Mouse (Mus musculus) left cerebral cortex, adult 18-20 months (tissue): ENCODE results near the gene B430306N03Rik. TPM values are rescaled to one million over a fixed set of nuclear protein-coding genes. Genes with fewer than 3 reads are reported as not detected.
"Not testable (repeated sequence)": the region's sequence is repeated elsewhere in the genome, so short reads cannot be mapped to it uniquely, and the experiment has no call there.

ENCODE experiments used
- DNase-seq, 2 experiments: peaks; one replicate each; pipeline ENCODE4 v3.0.0; 2021 to 2022; ENCODE audit warnings: low spot score in 2 of 2, mixed read lengths in 1 of 2
- total RNA-seq, 2 experiments: library from RNA; stranded (reverse); gene quantifications; 2 replicates each; pipeline ENCODE4 v1.2.3; 2021

B430306N03Rik gene
- total RNA-seq, 2 experiments from 2014 or later = 0.09 to 0.12 TPM

DNA sequence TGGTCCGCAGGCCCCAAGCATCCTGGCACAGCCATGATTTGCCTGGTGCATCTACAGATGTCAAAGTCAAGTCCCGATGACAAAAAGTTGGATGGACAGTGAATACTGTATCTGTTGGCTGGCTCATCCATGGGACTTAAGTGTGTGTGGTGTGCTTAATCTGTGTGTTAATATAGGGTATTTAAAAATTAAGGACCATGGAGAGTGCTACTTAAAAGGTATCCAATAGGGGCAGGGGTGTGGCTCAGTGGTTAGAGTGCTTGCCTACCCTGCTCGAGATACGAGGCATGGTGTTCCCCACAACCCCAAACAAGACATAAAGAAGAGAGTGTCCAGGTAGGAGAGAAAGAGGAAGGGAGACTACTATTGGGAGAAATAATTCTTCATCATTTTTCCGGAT, 14.1 kb upstream of the B430306N03Rik start:
- DNase-seq = no peak

GRCm38 (mm10) chr17:48312124-48312523, 3.8 kb upstream of the B430306N03Rik start:
- DNase-seq = no peak

DNA sequence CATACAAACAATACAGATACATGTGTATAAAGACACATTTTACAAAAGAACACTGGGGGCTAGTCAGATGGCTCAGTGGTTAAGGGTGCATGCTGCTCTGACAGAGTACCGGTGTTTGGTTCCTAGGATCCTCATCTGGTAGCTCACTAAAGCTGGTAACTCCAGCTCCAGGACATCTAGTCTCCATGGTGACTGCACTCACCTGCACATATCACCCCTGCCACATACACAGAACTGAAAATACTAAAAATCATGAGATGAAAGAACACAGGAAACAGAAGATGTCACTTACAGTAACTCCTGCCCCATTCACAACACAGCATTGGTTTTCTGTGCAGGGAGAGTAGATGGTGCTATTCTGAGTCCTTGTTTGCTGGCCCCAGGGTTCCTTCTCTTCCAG, 2.7 kb downstream of the B430306N03Rik start:
- DNase-seq = no peak

DNA sequence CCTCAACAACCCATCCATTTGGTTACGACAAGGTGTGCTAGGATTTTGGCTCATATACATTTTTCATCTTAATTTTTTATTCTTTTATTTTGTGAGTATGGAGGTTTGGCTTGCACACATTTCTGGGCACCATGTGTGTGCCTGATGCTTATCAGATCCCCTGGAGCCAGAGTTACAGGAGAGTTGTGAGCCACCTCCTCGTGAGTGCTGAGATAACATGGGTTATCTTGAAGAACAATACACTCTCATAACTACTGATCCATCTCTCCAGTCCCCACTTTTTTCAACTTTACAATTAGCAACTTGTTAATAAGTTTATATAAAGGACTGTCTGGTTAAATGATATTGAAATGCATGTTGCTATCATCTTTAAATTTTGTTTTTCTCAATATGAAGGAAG, 5.3 kb downstream of the B430306N03Rik start:
- DNase-seq = no peak

DNA sequence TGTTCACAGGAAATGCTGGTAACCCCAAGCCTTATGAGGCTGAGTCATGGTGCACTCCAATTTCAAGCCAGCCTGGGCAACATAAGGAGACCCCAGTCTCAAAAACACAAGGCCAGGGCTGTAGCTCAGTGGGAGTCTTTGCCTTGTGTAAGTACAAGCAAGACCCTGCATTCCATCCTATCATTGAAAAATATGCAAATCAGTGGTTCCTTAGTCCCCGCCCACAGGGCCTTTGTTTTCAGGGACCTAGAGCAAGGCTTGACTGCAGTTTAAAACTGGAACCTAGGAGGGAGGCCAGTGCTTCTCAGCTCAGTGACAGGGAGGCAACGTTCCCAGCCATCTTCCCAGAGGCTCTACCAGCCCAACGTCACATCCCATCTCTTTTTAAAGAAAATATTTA, 7.3 kb downstream of the B430306N03Rik start:
- DNase-seq = no peak

DNA sequence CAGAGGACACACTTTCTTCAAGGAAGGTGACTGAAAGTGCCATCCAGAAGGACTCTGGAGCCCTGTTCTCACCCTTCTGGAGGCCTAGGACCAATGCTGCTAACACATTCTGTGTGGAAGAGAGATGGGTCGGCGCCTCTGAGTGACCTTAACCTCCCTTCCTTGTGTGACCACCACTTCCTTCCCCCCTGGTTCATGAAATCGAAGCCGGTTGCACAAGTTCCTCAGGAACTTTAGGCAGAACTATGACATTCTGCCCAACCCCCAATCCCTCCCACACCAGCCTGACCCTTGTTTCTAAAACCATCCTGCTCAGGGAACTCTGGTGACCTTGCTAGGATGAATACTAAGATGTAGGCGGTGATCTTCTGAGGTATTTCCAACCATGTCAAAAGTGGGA, 8.3 kb downstream of the B430306N03Rik start:
- no peak for DNase-seq

DNA sequence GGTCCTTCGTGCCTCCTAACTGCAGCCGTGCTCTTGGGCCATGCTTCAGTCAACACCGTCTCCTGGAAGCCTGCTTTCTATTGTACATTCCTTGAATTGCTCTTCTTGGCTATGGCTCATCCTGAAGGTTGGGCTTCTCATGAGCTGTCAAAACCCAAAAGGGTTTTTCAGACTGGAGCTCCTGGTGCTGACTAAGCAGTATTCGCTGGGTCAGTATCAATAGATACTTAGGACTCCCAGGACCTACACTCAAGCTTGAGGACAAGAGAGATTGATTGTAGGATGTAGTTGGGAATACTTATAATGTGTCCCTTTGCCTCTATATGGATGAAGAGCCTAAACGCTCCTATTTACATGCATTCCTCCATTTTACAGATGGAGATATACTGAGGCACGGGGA, 9.2 kb downstream of the B430306N03Rik start:
- DNase-seq = no peak

DNA sequence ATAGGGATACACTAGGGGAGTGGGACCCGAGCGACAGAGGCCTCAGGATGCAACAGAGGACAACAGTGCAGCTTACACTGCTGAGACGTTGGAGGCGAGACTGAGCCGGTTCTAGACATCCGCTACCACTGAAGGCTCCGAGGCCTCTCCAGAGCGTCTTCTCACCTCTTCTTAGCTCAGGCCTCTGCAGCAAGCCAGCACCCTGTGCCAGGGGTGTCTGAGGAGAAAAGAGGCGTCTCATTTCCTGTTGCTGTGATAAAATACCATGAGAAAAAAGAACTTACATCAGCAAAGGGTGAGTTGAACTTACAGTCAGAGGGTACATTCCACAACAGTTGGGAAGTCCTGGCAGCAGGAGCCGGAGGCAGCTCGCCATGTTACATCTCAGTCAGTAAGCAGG, 9.7 kb downstream of the B430306N03Rik start:
- DNase-seq = no peak

DNA sequence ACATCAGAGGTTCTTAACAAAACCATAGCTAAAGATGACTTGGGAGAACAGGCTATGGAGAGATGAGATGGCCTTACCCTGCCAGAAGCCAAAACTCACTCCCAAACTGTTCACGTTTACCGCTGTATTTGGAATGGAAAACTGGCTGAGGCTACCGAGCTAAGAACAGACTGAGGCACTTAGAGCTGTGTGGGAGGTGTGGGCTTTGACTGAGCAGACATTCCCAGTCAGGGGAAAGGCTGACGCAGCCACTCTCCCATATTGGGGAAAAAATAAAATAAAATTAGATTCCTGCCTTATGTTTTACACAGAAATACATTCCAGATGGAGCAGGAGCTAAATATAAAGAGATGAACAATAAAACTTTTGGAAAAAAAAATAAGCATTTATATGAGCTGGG, 10.7 kb downstream of the B430306N03Rik start:
- DNase-seq = peak; percentile 70 to 85

DNA sequence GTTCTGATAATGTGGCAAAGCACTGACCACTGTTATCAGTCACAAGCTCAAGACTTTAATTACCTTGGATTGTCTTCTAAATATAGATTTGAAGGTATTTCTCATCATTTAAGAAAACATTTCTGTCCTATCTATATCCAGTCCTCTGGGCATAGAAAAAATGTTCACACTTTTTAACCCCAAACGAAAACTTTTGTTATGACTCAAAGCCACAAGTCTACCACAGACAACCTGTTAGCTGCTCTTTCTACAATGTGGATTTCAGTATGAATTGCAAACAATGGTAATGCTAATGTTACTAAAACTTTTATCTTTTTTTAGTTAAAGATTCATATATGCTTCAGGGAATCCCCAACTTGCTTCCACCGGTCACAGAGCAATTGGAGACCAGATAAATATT, 16.6 kb downstream of the B430306N03Rik start:
- no peak for DNase-seq

GRCm38 (mm10) chr17:48334186-48334585, 18.2 kb downstream of the B430306N03Rik start:
- DNase-seq = no peak

DNA sequence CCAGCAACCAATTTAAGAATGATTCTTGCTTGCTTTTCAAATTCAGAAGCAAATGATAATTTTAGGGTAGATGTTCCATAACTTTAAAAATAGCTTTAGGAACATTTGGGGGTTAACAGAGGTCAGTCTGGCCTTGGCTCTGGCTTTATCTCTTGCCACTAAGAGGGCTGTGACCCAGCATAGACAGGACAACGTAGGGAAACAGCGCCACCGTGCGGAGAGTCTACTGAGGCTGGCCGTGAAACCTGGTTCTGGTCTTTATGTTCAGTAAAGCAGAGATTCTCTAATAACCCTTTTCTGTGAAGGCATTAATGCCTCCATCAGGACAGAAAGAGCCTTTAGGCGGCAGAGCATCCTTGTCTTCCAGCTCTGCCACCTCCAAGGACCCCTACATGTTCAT, 20.9 kb downstream of the B430306N03Rik start:
- DNase-seq = peak; percentile 81 to 92

DNA sequence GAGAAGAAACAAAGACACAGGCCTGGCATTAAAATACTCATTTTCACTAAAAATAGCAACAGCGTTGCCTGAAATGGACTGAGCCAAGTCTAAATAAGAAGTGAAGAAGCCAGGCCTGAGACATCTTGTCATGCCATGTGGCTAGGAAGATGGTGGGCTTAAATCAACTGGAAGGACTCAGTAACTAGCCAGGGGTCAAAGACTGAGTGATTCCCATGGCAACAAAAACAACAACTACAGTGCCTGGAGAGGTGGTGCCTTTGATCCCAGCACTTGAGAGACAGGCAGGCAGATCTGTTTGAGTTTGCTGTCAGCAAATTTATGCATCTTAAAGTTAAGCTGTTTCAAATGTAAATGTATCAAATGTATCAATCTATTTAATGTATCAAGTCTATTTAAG, 24.3 kb downstream of the B430306N03Rik start:
- DNase-seq = no peak

GRCm38 (mm10) chr17:48341947-48342346, 26.0 kb downstream of the B430306N03Rik start:
- DNase-seq = peak in 1 of 2 experiments; percentile 12

DNA sequence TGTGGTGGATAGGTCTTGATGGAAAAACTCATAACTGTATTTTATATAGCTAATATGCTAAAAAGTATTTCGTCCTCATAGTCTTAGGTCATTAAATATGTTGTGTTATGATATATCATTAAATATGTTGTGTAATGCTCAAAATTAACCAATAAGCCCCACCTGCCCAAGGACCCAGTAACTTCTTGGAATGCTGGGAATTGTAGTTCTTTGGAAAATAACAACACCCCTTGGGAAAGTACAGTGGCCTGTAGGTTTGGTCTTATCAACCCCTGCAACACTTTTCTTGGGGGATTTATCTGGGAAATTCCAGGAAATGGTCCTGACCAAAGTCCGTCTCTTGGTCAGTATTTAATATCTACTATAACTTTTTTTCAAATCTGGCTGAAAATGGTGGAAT, 27.1 kb downstream of the B430306N03Rik start:
- DNase-seq = no peak

DNA sequence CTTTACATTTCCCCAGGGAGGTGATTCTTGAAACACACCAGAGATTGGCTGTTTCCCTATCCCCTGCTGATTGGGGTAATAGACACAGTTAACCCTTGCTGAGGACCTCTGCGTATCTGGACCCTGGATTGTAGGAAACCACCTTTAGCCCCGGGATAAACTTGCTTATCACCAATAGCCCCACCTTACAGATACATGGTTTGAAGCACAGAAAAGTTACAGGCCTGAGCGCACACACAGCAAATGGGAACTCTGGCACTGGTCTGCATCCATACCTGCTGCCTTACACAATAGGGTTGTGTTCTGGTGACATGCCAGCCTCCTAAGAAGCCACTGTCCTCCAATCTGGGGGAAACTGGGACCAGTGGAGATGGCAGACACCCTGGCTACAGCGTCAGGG, 29.9 kb downstream of the B430306N03Rik start:
- DNase-seq = no peak

GRCm38 (mm10) chr17:48346231-48346630, 30.3 kb downstream of the B430306N03Rik start, which contains the start of gene Trem2:
Trem2 (plus strand) TSS chr17:48346401.
- no peak for DNase-seq

GRCm38 (mm10) chr17:48346834-48347233, 30.9 kb downstream of the B430306N03Rik start:
- DNase-seq = peak; percentile 23 to 27

DNA sequence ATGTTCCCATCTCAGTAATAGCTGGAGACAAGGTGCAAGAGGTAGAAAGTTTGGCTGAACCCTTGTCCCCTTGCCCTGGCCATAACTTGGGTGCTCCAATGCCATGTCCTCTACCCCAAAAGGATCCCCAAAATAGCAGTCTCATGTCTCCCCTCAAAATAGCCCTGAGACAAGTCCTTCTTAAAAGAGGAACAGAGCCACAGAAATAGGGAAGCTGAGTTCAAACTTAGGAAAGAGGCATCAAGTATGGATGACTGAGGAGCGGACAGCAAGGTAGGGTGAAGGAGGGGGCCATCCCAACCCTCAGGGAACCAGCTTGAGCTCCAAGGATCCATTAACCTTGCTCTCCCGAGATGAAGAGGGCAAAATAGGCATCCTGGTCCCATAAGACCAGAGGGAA, 31.3 kb downstream of the B430306N03Rik start:
- DNase-seq = no peak

DNA sequence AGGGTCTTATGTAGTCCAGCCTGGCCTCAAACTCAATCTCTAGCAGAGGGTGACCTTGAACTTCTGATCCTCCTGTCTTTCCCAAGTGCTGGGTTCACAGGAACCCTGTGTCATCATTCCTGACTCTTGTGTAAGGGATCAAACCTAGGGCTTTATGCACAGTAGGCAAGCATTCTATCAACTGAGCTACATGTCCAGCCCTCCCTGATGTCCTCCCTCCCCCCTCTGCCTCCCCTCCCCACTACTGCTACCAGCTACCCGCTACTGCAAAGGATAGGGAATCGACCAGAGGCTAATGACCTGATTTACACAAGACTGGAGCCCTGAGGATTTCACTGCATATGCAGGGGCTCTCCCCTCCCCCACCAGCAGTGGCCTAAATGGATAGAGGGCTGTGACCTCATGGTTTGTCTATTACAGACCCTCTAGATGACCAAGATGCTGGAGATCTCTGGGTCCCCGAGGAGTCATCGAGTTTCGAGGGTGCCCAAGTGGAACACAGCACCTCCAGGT, 34.8 kb downstream of the B430306N03Rik start:
- no peak for DNase-seq

DNA sequence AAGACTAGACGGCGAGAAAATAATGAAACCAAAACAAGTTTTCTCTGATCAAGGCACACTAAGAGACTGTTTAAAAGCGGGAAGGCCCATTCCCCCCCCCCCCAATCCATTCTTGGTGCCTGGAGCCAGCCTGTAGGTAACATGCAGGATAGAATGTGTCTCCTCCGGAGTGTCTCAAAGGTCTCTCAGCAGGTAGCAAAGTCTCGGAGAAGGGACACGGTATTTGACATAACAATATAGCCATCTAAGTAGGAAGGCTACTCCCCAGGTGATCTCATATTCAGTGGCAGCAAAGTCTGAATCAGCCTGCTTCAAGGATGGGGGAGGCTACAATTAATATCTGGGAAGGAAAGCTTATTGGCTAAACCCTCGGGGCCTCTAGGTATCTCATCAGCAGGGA, 37.0 kb downstream of the B430306N03Rik start:
- DNase-seq = not testable (repeated sequence)

GRCm38 (mm10) chr17:48355822-48356221, 39.9 kb downstream of the B430306N03Rik start:
- no peak for DNase-seq

DNA sequence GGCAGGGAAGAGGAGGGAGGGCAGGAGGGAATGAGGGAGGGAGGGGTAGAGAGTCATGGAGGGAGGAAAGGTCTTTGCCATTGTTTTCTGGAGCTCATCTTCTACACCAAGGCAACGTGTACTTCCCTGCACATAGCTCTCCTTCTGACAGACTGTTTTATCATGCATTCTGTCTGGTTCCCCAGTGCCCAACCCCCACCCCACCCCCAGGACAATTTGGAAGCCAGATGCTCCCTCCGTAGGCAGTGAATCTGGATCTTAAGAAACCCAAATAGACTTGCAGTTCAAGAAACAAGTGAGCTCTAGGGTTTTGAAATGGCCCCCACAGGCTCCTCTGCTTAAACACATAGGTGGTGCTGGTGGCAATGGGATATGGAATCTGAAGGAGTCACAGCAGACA, 42.0 kb downstream of the B430306N03Rik start:
- DNase-seq = no peak

- DNase-seq = no peak
Measured at GRCm38 (mm10) chr17:48359616-48360015, 43.7 kb downstream of the B430306N03Rik start, which contains the start of gene Treml1. Treml1 (plus strand) TSS chr17:48359916.
